23 mouse cellular contexts compared by ENCODE assay signal in genomic region chr9:69702156-69702928, GRCm38 (mm10). TPM values are rescaled to one million over a fixed set of nuclear protein-coding genes. Genes with fewer than 3 reads are reported as not detected.
A peak's percentile ranks its signal among the peaks of the same experiment; 100 is the strongest.
DNase-seq lines count a peak whose midpoint lies in the region; ATAC-seq lines count a peak whose summit lies in the region.
"Had no signal": no experiment of that assay in that cellular context is flagged by ENCODE, and none has a peak within 500 bp of the region (broad histone marks: within the 10 kb centered on the region; RNA-seq: fewer than 3 reads in every experiment).

No protein-coding gene starts in this region.

- DNase-seq in A20 (ENCODE audit: low read depth, low spot score): peak; percentile 88
- DNase-seq in ovary, postnatal 36 days (ENCODE audit: low spot score): no peak
- DNase-seq in kidney, adult 11 months: no peak
- no peak for DNase-seq in cerebellum, adult 8-10 months
- DNase-seq: adrenal gland, adult 8-10 months; adrenal gland, postnatal 25 days; cerebellum, adult 11-12 months; cerebellum, adult 9-10 months; cerebellum, postnatal 14 days; forebrain, postnatal 0 days; gastrocnemius, adult 2 months; gastrocnemius, postnatal 14 days; heart, adult 2 months had no signal

- peak; percentile 63 for ATAC-seq in common myeloid progenitor, adult 5-6 weeks (replicated peaks; ENCODE audit: low read depth, poor library complexity, severe bottlenecking)
- peak; percentile 75 for ATAC-seq in megakaryocyte, adult 5-6 weeks (ENCODE audit: poor library complexity, severe bottlenecking)
- ATAC-seq: activated CD4-positive, CD25-positive, alpha-beta regulatory T cell, adult 4 months; CD4-positive, CD25-positive, alpha-beta regulatory T cell, adult 4 months; forebrain, embryonic 14.5 days; forebrain, postnatal 0 days; intestine, embryonic 15.5 days had no signal

RNA-seq across cellular contexts. Expression of gene Foxb1, which starts 58.4 kb away (rescaled TPM):
- total RNA-seq in common myeloid progenitor, adult 5-6 weeks (2017): not detected in 2 replicates
- not detected in 2 replicates for total RNA-seq in megakaryocyte, adult 5-6 weeks (2015)
- total RNA-seq in megakaryocyte, adult 5-6 weeks (2017): not detected in 2 replicates
- total RNA-seq: adrenal gland, adult 8-10 months; adrenal gland, postnatal 25 days; ES-E14; gastrocnemius, adult 2 months; gastrocnemius, postnatal 14 days; gastrocnemius, postnatal 4 days; heart, adult 2 months; heart, postnatal 25 days; hematopoietic stem cell, adult 5-6 weeks had no signal
